Mouse (Mus musculus) gonadal fat pad, adult 2 months (tissue): ENCODE data around the gene Rfxap. TPM values are rescaled to one million over a fixed set of nuclear protein-coding genes. Genes with fewer than 3 reads are reported as not detected.
"Not testable (repeated sequence)": the region's sequence is repeated elsewhere in the genome, so short reads cannot be mapped to it uniquely, and the experiment has no call there.

Experiments used
- DNase-seq: peaks from one replicate; pipeline ENCODE4 v3.0.0-alpha.2; 2012; ENCODE audit warnings: low read depth
- polyA plus RNA-seq: library from polyadenylated mRNA; depleted of rRNA; stranded (reverse); fragments of >200 nt; gene quantifications from 2 replicates; pipeline ENCODE4 v1.2.3, GENCODE M21; 2012; rRNA removed

The Rfxap gene
- polyA plus RNA-seq, 1 experiment = 14.5 TPM

DNA sequence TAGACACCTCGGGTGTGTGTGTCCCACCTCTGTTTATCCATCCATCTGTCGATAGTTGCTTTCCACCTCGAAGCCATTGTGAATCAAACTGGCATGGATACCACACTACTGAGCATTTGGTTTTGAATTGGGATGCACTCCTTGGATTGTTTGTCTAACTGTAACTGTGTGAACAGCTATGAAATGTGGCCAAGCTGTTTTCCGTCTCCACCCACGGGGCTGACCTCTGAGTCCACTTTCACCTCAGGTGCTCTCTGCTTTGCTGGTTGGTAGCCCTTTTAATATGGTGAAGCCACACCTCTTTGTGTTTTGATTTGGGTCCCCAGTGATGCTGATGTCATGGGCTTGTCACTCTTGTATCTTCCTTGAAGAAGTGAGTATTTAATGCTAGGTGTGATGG, 40.8 kb downstream of the Rfxap start:
- no peak for DNase-seq

GRCm38 (mm10) chr3:54766034-54766433, 41.6 kb downstream of the Rfxap start:
- DNase-seq = no peak

DNA sequence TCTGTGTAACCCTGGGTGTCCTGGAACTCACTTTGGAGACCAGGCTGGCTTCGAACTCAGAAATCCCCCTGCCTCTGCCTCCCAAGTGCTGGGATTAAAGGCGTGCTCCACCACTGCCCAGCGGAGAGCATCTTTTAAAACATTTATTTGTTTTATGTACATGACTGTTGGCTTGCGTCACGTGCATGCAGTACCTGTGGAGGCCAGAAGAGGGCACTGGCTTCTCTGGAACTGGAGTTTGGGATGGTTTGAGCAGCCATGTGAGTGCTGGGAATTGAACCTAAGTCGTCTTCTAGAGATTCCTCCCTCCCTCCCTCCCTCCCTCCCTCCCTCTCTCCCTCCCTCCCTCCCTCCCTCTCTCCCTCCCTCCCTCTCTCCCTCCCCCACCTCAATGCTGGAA, 42.1 kb downstream of the Rfxap start:
- DNase-seq = not testable (repeated sequence)

- DNase-seq = no peak
Observed at GRCm38 (mm10) chr3:54764418-54764817, 43.2 kb downstream of the Rfxap start.

GRCm38 (mm10) chr3:54761258-54761657, 46.3 kb downstream of the Rfxap start:
- DNase-seq = no peak

DNA sequence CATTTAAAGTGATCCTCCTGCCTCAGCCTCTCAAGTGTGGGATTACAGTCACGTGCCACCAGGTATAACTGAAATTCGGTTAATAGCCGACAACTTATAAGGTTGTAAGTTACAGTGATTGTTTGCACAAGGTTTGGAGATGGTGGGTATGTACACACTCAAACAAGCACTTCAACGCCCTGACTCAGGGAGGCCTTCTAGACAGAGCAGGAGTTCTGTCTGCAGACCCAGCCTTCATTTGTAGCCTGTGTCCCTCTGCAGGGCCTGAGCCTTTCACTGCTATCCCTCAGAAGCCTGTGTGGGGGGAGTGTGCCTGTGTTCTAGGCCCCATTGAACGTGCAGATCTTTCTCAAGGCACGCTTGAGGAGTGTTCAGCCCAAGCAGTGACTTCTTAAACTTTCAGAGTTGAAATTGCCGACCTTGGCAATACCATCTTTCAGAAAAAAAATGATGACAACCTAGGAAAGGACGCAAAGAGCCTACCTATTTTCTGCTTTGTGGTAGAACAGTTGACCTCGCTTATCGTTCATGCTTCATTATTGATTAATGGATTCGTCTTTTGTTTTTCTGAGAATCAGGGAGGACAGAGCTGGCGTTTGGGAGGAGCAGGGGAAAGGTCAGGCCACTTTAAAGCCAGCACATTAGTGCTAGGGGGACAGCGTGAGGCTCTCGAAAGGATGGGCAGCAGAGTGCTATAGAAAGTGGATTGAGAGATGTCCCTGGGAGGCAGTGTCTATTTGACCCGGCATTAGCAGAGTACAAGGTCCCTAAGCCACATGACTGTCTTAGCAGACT, 47.1 kb downstream of the Rfxap start:
- no peak for DNase-seq

- no peak for DNase-seq
Observed at GRCm38 (mm10) chr3:54759211-54759610, 48.4 kb downstream of the Rfxap start.

DNA sequence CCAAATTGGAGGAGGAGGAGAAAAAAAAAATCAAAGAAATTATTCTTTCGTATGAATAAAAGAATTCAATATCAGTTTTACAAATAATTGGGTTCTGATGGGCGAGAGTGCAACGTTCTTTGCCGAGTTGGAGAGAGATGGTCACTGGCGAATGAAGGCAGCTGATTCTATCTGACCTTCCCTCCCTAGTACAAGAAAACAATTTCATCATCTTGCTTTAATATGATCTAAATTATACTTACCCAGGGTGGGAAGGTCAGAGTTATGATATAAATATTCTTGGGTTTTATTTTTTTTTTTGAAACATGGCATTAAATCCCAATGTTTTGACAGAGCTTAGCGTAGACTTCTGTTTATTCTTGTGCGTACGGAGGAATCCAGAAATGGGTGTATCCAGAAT, 50.1 kb downstream of the Rfxap start:
- no peak for DNase-seq

DNA sequence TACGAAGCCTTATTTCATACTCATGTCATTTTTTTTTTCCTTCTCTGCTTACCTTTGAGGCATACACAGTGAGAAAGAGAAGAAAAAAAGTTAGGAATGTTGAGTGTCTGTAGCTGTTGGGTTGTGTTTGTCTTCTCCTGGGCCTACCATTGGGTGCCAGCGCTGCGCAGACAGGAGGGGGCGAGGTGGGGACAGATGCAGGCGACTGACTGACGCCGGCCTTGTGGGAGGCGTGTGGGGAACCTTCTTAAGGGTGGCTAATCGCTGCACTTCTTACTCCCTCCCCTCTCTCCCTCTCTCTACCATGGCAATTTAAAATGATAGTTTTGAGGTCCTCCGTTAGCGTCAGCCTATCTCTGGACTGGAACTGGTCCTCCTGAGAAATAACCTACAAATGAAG, 51.5 kb downstream of the Rfxap start:
- DNase-seq = no peak

DNA sequence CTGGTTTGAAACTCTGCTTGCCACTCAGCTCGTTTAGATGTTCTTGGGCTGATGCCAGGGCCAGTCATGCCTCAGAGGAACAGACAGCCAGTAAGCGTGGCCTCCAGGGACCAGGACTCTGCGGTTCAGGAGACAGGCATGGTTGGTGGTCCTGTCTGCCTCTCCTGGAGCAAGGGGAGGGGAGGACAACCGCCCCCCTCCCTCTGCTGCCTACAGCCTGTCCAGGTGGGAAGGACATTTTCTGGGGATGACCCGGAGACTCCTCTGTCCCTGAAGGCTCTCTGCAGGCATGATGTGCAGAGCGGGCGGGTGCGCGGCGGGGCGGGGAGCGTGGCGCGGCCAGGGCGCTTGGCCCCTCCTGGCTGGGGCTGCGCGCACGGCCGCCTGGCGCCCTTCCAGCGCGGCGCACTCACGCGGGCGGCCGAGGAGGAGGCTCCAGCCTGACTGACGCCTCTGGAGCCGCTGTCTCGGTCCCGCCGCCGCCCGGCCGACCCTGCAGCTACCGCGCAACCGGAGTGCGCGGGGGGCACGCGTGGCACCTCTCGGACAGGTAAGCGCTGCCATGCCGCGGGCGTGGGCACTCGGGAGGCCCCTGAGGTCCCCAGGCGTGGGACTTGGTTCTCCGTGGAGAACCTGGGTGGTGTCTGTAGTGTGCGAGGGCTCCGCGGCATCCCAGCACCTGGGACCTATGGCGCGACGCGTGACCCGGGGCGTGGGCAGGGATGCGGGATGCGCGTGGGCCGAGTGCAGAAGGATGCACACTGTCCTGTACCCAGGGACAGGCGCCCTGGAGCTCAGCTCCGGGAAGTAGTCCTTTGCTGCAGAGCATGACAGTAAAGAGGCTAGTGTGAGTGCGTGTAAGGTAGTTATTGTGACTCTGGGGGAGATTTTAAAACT, 52.2 kb downstream of the Rfxap start, which contains the start of gene Smad9:
Gene Smad9 (plus strand): TSS at position 438 of the 897 bp plus-strand sequence.
- DNase-seq = no peak

DNA sequence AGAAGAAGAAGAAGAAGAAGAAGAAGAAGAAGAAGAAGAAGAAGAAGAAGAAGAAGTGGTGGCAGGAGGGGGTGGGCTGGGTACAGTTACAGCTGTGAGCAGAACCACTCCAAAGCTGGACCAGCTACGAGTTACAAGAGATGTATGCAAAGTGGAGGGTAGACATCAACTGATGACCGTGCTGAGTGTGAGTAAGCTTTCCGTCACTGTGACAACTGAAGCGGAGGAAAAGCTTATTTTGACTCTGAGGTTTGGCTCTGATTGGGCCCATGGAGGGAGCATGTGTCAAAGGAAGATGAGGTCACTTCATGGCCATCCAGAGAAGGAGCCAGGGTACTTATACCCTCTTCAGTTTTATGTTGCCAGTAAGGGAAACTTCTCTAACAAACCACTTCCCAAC, 54.2 kb downstream of the Rfxap start:
- no peak for DNase-seq

Other genes starting within 250 kb of the Rfxap start
- 50.8 and 51.2 TPM in 2 replicates for gene Supt20, start 115.0 kb downstream of the Rfxap start, polyA plus RNA-seq
- not detected in 2 replicates for gene Gm21958, start 93.4 kb downstream of the Rfxap start, polyA plus RNA-seq
- 19.4 and 25.1 TPM in 2 replicates for gene Exosc8, start 72.4 kb downstream of the Rfxap start, polyA plus RNA-seq
- gene Alg5, start 72.3 kb downstream of the Rfxap start, polyA plus RNA-seq = 22.1 and 27.3 TPM in 2 replicates
- gene Smad9, start 52.2 kb downstream of the Rfxap start, polyA plus RNA-seq = 0.96 and 1.0 TPM in 2 replicates
- not detected in 2 replicates for gene Sertm1, start 108.1 kb upstream of the Rfxap start, polyA plus RNA-seq
- 0.27 and 0.94 TPM in 2 replicates for gene Ccna1, start 247.7 kb upstream of the Rfxap start, polyA plus RNA-seq